Mouse (Mus musculus): ENCODE measurements at regions not wholly inside any gene's neighbourhood (a gene's known extent, or its start where the extent isn't known, plus 50 kb on each side); places are given as distances from the start of the nearest gene placed in this dataset.

- Histone ChIP-seq H3K36me3 (ENCODE audit: control insufficient read depth, insufficient read depth, low read length) (no peaks in the 10 kb centered on the region), H3K27ac (ENCODE audit: control insufficient read depth, insufficient read depth, low read depth, low read length) (no peak overlapping the region), H3K27me3 (ENCODE audit: control insufficient read depth, insufficient read depth, low read length) (no peaks in the 10 kb centered on the region), H3K4me1 (ENCODE audit: control insufficient read depth, insufficient read depth, low read length) (no peaks in the 10 kb centered on the region), H3K4me3 (ENCODE audit: control insufficient read depth, low read depth, low read length) (no peak overlapping the region)
- TF ChIP-seq POLR2A (IDR thresholded peaks at IDR 0.05; ENCODE audit: control insufficient read depth, low read depth, low read length) (no peak), CTCF (IDR thresholded peaks at IDR 0.05; ENCODE audit: control insufficient read depth, insufficient read depth, insufficient replicate concordance, low read depth, low read length) (no peak)
These were observed 241.3 kb downstream of the Ahr start for GRCm38 (mm10) chr12:35293566-35293965.

DNA sequence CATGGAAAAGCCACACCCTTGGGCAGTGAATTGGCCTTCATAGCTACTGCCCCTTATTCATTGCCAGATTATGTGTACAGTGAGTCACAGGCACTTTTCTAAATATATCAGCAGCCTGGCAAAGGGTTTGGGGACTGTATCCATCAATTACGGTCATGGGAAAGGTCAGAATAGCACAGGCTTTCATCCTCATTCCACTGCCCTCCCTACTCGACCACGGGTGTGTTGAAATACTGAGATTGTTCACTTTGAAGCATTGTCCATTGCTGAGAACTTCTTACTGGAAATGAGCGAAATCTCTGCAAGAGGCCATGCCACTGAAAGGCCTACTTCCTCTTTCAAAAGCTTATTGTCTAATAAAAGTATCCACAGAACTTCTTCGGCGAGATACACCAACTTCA is 242.9 kb downstream of the Ahr start:
- Histone ChIP-seq H3K4me3 (ENCODE audit: control insufficient read depth, low read depth, low read length) (no peak overlapping the region), H3K27ac (ENCODE audit: control insufficient read depth, insufficient read depth, low read depth, low read length) (no peak overlapping the region), H3K27me3 (ENCODE audit: control insufficient read depth, insufficient read depth, low read length) (no peaks in the 10 kb centered on the region)

GRCm38 (mm10) chr12:35287974-35288373 is 241.0 kb downstream of the Snx13 start:
- Histone ChIP-seq H3K27ac (ENCODE audit: control insufficient read depth, insufficient read depth, low read depth, low read length) (no peak overlapping the region), H3K4me3 (ENCODE audit: control insufficient read depth, low read depth, low read length) (no peak overlapping the region), H3K4me1 (ENCODE audit: control insufficient read depth, insufficient read depth, low read length) (no peaks in the 10 kb centered on the region), H3K27me3 (ENCODE audit: control insufficient read depth, insufficient read depth, low read length) (no peaks in the 10 kb centered on the region), H3K36me3 (ENCODE audit: control insufficient read depth, insufficient read depth, low read length) (no peaks in the 10 kb centered on the region)
- TF ChIP-seq POLR2A (IDR thresholded peaks at IDR 0.05; ENCODE audit: control insufficient read depth, low read depth, low read length) (no peak), CTCF (IDR thresholded peaks at IDR 0.05; ENCODE audit: control insufficient read depth, insufficient read depth, insufficient replicate concordance, low read depth, low read length) (no peak)

More for the DNA sequence above, 242.9 kb downstream of the Ahr start:
- TF ChIP-seq POLR2A (IDR thresholded peaks at IDR 0.05; ENCODE audit: control insufficient read depth, low read depth, low read length) (no peak), CTCF (IDR thresholded peaks at IDR 0.05; ENCODE audit: control insufficient read depth, insufficient read depth, insufficient replicate concordance, low read depth, low read length) (no peak)
- Histone ChIP-seq H3K36me3 (ENCODE audit: control insufficient read depth, insufficient read depth, low read length) (no peaks in the 10 kb centered on the region), H3K4me1 (ENCODE audit: control insufficient read depth, insufficient read depth, low read length) (no peaks in the 10 kb centered on the region)

DNA sequence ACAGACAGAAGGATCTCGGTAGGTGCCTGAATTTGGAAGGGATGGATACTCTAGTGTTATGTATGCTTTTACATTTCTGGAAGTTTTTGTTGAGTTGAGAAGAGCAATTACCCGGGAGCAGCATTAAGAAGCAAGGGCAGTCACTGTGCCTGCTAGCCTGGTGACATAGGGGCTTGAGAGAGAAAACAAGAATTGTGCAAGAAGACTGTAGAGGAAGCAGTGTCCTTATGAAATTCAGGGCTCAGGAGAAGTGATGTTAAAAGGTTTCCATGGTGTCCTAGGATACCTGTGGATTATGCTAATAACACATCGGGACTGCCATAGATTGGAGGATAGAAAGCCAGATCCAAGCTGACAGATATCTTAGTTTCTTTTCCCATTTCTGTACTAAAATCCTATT is 240.6 kb downstream of the Snx13 start:
- Histone ChIP-seq H3K27ac (ENCODE audit: control insufficient read depth, insufficient read depth, low read depth, low read length) (no peak overlapping the region), H3K27me3 (ENCODE audit: control insufficient read depth, insufficient read depth, low read length) (no peaks in the 10 kb centered on the region), H3K4me3 (ENCODE audit: control insufficient read depth, low read depth, low read length) (no peak overlapping the region), H3K4me1 (ENCODE audit: control insufficient read depth, insufficient read depth, low read length) (no peaks in the 10 kb centered on the region), H3K36me3 (ENCODE audit: control insufficient read depth, insufficient read depth, low read length) (no peaks in the 10 kb centered on the region)
- TF ChIP-seq CTCF (IDR thresholded peaks at IDR 0.05; ENCODE audit: control insufficient read depth, insufficient read depth, insufficient replicate concordance, low read depth, low read length) (no peak), POLR2A (IDR thresholded peaks at IDR 0.05; ENCODE audit: control insufficient read depth, low read depth, low read length) (no peak)

GRCm38 (mm10) chr12:35286974-35287553 is 240.1 kb downstream of the Snx13 start:
- H3K36me3 ChIP-seq (ENCODE audit: control insufficient read depth, insufficient read depth, low read length) = no peaks in the 10 kb centered on the region
- no peak overlapping the region for H3K4me3 ChIP-seq (ENCODE audit: control insufficient read depth, low read depth, low read length)
- no peak overlapping the region for H3K27ac ChIP-seq (ENCODE audit: control insufficient read depth, insufficient read depth, low read depth, low read length)
- no peaks in the 10 kb centered on the region for H3K27me3 ChIP-seq (ENCODE audit: control insufficient read depth, insufficient read depth, low read length)
- no peaks in the 10 kb centered on the region for H3K4me1 ChIP-seq (ENCODE audit: control insufficient read depth, insufficient read depth, low read length)
- no peak for TF ChIP-seq CTCF (IDR thresholded peaks at IDR 0.05; ENCODE audit: control insufficient read depth, insufficient read depth, insufficient replicate concordance, low read depth, low read length)
- no peak for TF ChIP-seq POLR2A (IDR thresholded peaks at IDR 0.05; ENCODE audit: control insufficient read depth, low read depth, low read length)

- Histone ChIP-seq H3K27ac (ENCODE audit: control insufficient read depth, insufficient read depth, low read depth, low read length) (no peak overlapping the region), H3K27me3 (ENCODE audit: control insufficient read depth, insufficient read depth, low read length) (no peaks in the 10 kb centered on the region), H3K36me3 (ENCODE audit: control insufficient read depth, insufficient read depth, low read length) (no peaks in the 10 kb centered on the region), H3K4me1 (ENCODE audit: control insufficient read depth, insufficient read depth, low read length) (no peaks in the 10 kb centered on the region), H3K4me3 (ENCODE audit: control insufficient read depth, low read depth, low read length) (no peak overlapping the region)
- TF ChIP-seq CTCF (IDR thresholded peaks at IDR 0.05; ENCODE audit: control insufficient read depth, insufficient read depth, insufficient replicate concordance, low read depth, low read length) = no peak
- TF ChIP-seq POLR2A (IDR thresholded peaks at IDR 0.05; ENCODE audit: control insufficient read depth, low read depth, low read length) = no peak
These were observed 237.4 kb downstream of the Snx13 start for GRCm38 (mm10) chr12:35284345-35284744.

GRCm38 (mm10) chr12:35283925-35284324 is 236.9 kb downstream of the Snx13 start:
- Histone ChIP-seq H3K4me1 (ENCODE audit: control insufficient read depth, insufficient read depth, low read length) (no peaks in the 10 kb centered on the region), H3K27me3 (ENCODE audit: control insufficient read depth, insufficient read depth, low read length) (no peaks in the 10 kb centered on the region), H3K27ac (ENCODE audit: control insufficient read depth, insufficient read depth, low read depth, low read length) (peak overlapping the region; percentile 44; the same call in 1 of the 2 replicates), H3K36me3 (ENCODE audit: control insufficient read depth, insufficient read depth, low read length) (no peaks in the 10 kb centered on the region), H3K4me3 (ENCODE audit: control insufficient read depth, low read depth, low read length) (no peak overlapping the region)
- no peak for TF ChIP-seq POLR2A (IDR thresholded peaks at IDR 0.05; ENCODE audit: control insufficient read depth, low read depth, low read length)
- TF ChIP-seq CTCF (IDR thresholded peaks at IDR 0.05; ENCODE audit: control insufficient read depth, insufficient read depth, insufficient replicate concordance, low read depth, low read length) = no peak

Data from testis, adult 2 months (tissue).